Mouse (Mus musculus) lung, embryonic 14.5 days (tissue): ENCODE measurements at regions not wholly inside any gene's neighbourhood (a gene's known extent, or its start where the extent isn't known, plus 50 kb on each side); places are given as distances from the start of the nearest gene placed in this dataset.

Experiments used
- ATAC-seq: fragments of 200-750 bp; cut with Nextera tagmentation; 2 replicates; pipeline ENCODE4 v1.8.0; 2017; ENCODE audit warnings: mild to moderate bottlenecking, moderate TSS enrichment, moderate library complexity; ENCODE audit not compliant: insufficient read depth
- DNase-seq: peaks from one replicate; pipeline ENCODE4 v3.0.0-alpha.2; 2015
- H3K27ac ChIP-seq: fragments of 300-500 bp; sonication (generic); 2 replicates; pipeline ENCODE4 v1.5.1; 2014; ENCODE audit warnings: low read depth, mild to moderate bottlenecking, moderate library complexity
- H3K27me3 ChIP-seq: fragments of 300-500 bp; sonication (generic); 2 replicates; pipeline ENCODE4 v1.6.1; 2014; ENCODE audit warnings: low read length, control low read depth; ENCODE audit not compliant: insufficient read depth
- H3K36me3 ChIP-seq: fragments of 300-500 bp; sonication (generic); 2 replicates; pipeline ENCODE4 v1.6.1; 2014; ENCODE audit warnings: control low read depth; ENCODE audit not compliant: insufficient read depth
- H3K4me1 ChIP-seq: fragments of 300-500 bp; sonication (generic); 2 replicates; pipeline ENCODE4 v1.6.1; 2014; ENCODE audit warnings: antibody characterized with exemption, control low read depth; ENCODE audit not compliant: insufficient read depth
- H3K4me2 ChIP-seq: fragments of 300-500 bp; sonication (generic); 2 replicates; pipeline ENCODE4 v1.6.1; 2014; ENCODE audit warnings: mild to moderate bottlenecking
- H3K4me3 ChIP-seq: fragments of 300-500 bp; sonication (generic); 2 replicates; pipeline ENCODE4 v1.5.1; 2014; ENCODE audit warnings: low read depth, low read length
- H3K9ac ChIP-seq: fragments of 300-500 bp; sonication (generic); 2 replicates; pipeline ENCODE4 v1.6.1; 2014
- H3K9me3 ChIP-seq: fragments of 300-500 bp; sonication (generic); 2 replicates; pipeline ENCODE4 v1.6.1; 2016; ENCODE audit warnings: low read depth, low read length, control low read depth
- CTCF ChIP-seq: IDR thresholded peaks from 2 replicates; pipeline ENCODE4 v1.5.1; 2016; ENCODE audit warnings: antibody characterized with exemption, low read depth
- WGBS: fragments of 180-500 bp; shearing (Covaris S2); extraction: QIAGEN DNeasy Blood & Tissue Kit; methylation state at CpG from one replicate; pipeline ENCODE4 v1.1.7; 2014; 5-methylcytosine and 5-hydroxymethylcytosine counted together

DNA sequence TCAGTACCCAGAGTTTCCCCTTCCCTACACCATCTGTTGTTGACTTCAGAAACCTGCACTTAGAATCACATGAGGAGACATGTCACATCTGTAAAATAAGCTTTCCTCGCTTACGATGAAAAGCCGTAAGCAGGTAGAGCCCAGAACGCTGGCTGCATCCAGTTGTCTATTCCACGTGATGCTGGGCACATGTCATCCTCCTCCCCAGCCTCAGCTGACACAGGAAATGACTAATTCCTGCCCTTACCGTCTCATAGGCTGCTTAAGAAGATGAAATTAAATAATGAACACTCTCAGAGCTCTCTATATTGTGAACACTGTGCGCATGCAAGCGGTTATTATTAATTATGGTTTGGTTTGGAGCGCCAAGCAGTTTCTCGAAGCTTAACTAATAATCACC is 83.6 kb upstream of the 3110018I06Rik start:
- TF ChIP-seq CTCF, result no peak
- no peak overlapping the region for H3K27ac ChIP-seq
- H3K4me1 ChIP-seq, result no peaks in the 10 kb centered on the region
- no peak for DNase-seq
- H3K9me3 ChIP-seq, result no peaks in the 10 kb centered on the region
- 74% methylated on average over 10 of the region's 10 CpGs for WGBS
- H3K27me3 ChIP-seq, result no peaks in the 10 kb centered on the region
- H3K4me2 ChIP-seq, result no peak overlapping the region
- H3K9ac ChIP-seq, result no peak overlapping the region
- no peak overlapping the region for H3K4me3 ChIP-seq
- no peaks in the 10 kb centered on the region for H3K36me3 ChIP-seq
- no peak for ATAC-seq

DNA sequence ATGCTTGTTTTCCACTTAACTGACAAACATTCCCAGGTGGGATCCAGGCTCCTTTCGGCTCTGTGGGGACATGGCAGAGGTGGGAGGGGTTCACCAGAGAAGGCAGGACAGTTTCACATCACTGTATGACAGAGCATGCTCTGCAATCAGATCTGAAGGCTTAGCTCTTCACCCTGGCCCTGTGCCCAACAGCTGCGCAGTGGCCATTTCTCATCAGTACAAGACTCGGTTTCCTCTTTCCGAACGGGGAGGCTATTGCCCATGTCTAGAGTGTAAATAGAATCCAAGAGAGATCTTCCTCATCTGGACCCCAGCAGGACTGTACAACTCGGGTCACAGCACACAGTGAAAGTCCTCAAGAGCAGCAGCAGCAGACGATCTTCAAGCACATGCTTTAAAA is 64.5 kb upstream of the 3110018I06Rik start:
- Histone ChIP-seq H3K27me3 (no peaks in the 10 kb centered on the region), H3K4me3 (no peak overlapping the region), H3K9ac (no peak overlapping the region), H3K27ac (no peak overlapping the region), H3K4me2 (no peak overlapping the region), H3K4me1 (no peaks in the 10 kb centered on the region), H3K9me3 (no peaks in the 10 kb centered on the region), H3K36me3 (no peaks in the 10 kb centered on the region)
- 37% methylated on average over 7 of the region's 7 CpGs for WGBS
- peak; percentile 44; the same call in 1 of the 2 replicates for ATAC-seq
- DNase-seq, result peak; percentile 66
- TF ChIP-seq CTCF, result no peak

DNA sequence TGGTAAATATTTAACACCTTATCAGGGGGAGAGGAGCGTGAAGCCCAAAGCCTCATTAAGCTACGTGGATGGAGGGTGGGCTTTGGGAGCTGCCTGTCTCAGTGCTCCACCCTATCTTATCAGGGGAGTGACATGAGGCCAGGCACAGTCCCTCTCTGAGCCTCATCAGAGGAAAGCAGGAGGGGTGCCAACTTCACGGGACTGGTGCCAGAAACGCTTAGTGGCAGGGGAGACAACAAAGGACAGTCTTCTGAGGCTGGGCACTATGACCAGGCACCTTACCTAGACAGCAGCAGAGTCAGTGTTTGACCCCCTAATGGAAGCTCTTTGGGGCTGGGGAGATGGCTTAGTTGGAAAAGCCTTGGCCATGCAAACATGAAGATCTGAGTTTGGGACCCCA is 49.9 kb upstream of the 3110018I06Rik start:
- Histone ChIP-seq H3K27me3 (no peaks in the 10 kb centered on the region), H3K4me2 (no peak overlapping the region), H3K4me1 (no peaks in the 10 kb centered on the region), H3K36me3 (no peaks in the 10 kb centered on the region), H3K4me3 (no peak overlapping the region), H3K9me3 (no peaks in the 10 kb centered on the region), H3K27ac (no peak overlapping the region), H3K9ac (no peak overlapping the region)
- DNase-seq (no peak), ATAC-seq (no peak)
- WGBS, result 36% methylated on average over 4 of the region's 4 CpGs
- no peak for TF ChIP-seq CTCF
